Mouse (Mus musculus): ENCODE results near the gene Tmem100.

DNA sequence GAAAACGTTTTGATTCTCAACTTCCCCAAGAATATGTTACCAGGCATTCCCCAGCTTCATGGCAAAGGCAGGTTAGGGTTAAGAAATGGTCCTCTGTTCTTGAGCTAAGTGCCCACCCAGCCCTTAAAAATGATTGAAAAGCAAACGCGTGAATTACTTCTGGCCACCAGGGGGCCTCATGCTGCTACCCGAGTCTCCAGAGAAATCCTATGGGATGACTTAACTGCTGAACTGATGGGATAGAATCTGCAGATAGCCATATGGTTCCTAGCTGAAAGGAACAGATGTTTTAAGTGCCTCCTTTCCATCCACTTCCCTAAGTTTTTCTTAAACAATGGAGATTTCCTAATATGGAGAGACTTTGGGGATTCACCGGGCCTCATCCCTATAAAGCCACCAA lies 7.9 kb downstream of the Tmem100 start:
- TF ChIP-seq POLR2A (IDR thresholded peaks at IDR 0.05; ENCODE audit: low read depth, low read length) (no peak), CTCF (IDR thresholded peaks at IDR 0.05; ENCODE audit: extremely low read depth, insufficient read length, insufficient replicate concordance, low read depth, low read length) (peak; percentile 56; the same call in 1 of the 2 replicates)
